Mouse (Mus musculus): Measurements from ENCODE around the gene Tmem211.

- TF ChIP-seq CTCF (IDR thresholded peaks at IDR 0.05 in 2 of 3, conservative IDR thresholded peaks at IDR 0.05 in 1 of 3; ENCODE audit: control insufficient read depth in 1 of 3, insufficient read depth in 1 of 3, low read depth in 2 of 3, low read length in 3 of 3, poor library complexity in 1 of 3, severe bottlenecking in 1 of 3) = no peak
- TF ChIP-seq GATA1 (IDR thresholded peaks at IDR 0.05; ENCODE audit: low read depth, low read length) = no peak
- no peak for TF ChIP-seq ETS1 (IDR thresholded peaks at IDR 0.05; ENCODE audit: low read depth, low read length)
- TF ChIP-seq POLR2AphosphoS2 (IDR thresholded peaks at IDR 0.05; ENCODE audit: low read length) = no peak
- TF ChIP-seq EP300 (IDR thresholded peaks at IDR 0.05; ENCODE audit: low read depth in 1 of 2, low read length in 2 of 2) = no peak
- TF ChIP-seq POLR2A (IDR thresholded peaks at IDR 0.05; ENCODE audit: control insufficient read depth in 1 of 2, insufficient read depth in 1 of 2, low read depth in 1 of 2, low read length in 2 of 2, poor library complexity in 1 of 2) = no peak
- TF ChIP-seq ZNF384 (IDR thresholded peaks at IDR 0.05; ENCODE audit: low read depth, low read length) = no peak
- no peak for TF ChIP-seq MAFK (IDR thresholded peaks at IDR 0.05; ENCODE audit: borderline replicate concordance, low read depth, low read length)
- TF ChIP-seq USF1 (IDR thresholded peaks at IDR 0.05; ENCODE audit: low read depth, low read length) = no peak
- no peak for TF ChIP-seq E2F4 (IDR thresholded peaks at IDR 0.05; ENCODE audit: borderline replicate concordance, low read depth, low read length)
- no peak for TF ChIP-seq CHD2 (IDR thresholded peaks at IDR 0.05; ENCODE audit: low read length)
- no peak for TF ChIP-seq TBP (IDR thresholded peaks at IDR 0.05; ENCODE audit: low read depth, low read length)
Measured at GRCm38 (mm10) chr5:113217076-113217475, 9.6 kb upstream of the Tmem211 start.

Data from MEL (cell line).